Mouse (Mus musculus) urinary bladder, adult 2 months (tissue): ENCODE measurements around the gene Ensa. TPM values are rescaled to one million over a fixed set of nuclear protein-coding genes. Genes with fewer than 3 reads are reported as not detected.

Experiments used
- DNase-seq: peaks from one replicate; pipeline ENCODE4 v3.0.0; 2022; ENCODE audit warnings: low spot score
- polyA plus RNA-seq: library from polyadenylated mRNA; depleted of rRNA; stranded (reverse); fragments of >200 nt; gene quantifications from 2 replicates; pipeline ENCODE4 v1.2.3, GENCODE M21; 2012; rRNA removed

Ensa gene
- polyA plus RNA-seq, 1 experiment: 31.6 TPM

GRCm38 (mm10) chr3:95679551-95679950, 54.8 kb downstream of the Ensa start:
- DNase-seq: no peak

DNA sequence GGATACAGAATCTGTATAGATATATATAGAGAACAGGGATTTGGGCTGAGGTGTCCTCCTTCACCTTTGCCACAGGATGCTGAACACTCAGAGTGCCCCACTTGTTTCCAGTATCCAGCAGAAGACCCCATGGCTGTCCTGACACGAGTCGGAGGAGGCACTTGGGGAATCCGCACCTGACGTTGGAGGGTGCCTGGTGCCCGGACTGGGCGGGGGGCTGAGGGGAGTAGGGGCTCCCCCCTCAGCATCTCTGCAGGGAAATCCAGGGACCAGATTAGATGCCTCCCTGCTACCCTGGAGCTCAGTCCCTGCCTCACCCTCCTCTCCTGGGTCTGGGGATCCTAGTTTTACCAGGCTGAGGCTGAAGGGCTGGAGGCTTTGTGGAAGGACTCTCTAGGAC, 55.9 kb downstream of the Ensa start:
- DNase-seq: no peak

DNA sequence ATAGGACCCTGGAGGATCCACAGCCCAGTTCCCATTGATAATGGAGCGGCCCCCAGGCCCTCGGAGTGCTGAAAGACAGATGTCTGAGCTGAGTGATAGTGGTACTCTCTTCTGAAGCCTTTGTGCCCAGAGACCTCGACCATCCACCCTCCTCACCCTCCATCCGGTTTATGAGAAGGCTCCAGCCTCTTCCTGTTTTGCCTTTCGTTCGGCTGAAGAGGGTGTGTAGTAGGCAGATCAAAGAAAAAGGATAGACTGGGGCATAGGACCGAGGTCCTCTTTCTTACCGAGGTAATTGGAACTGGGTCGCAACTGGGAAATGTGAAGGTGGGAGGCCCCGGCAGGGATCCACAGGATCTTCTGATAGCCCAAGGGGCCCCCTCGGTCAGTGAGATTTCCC, 56.6 kb downstream of the Ensa start:
- DNase-seq: peak; percentile 20

Other genes with a start within 250 kb of the Ensa start
- not detected in 2 replicates for gene 4930558C23Rik, start 222.2 kb upstream of the Ensa start, polyA plus RNA-seq
- 44.8 and 51.4 TPM in 2 replicates for gene Arnt, start 190.6 kb upstream of the Ensa start, polyA plus RNA-seq
- 96.1 and 119 TPM in 2 replicates for gene Ctsk, start 125.7 kb upstream of the Ensa start, polyA plus RNA-seq
- 42.9 and 54.4 TPM in 2 replicates for gene Ctss, start 98.2 kb upstream of the Ensa start, polyA plus RNA-seq
- gene Hormad1, start 65.3 kb upstream of the Ensa start, polyA plus RNA-seq: not detected in 2 replicates
- 26.8 and 29.3 TPM in 2 replicates for gene Golph3l, start 36.1 kb upstream of the Ensa start, polyA plus RNA-seq
- 90.3 and 106 TPM in 2 replicates for gene Mcl1, start 33.8 kb downstream of the Ensa start, polyA plus RNA-seq
- 52.4 and 58.8 TPM in 2 replicates for gene Adamtsl4, start 62.9 kb downstream of the Ensa start, polyA plus RNA-seq
- gene Ecm1, start 114.6 kb downstream of the Ensa start, polyA plus RNA-seq: 718 and 729 TPM in 2 replicates
- 32.5 and 37.6 TPM in 2 replicates for gene Tars2, start 135.2 kb downstream of the Ensa start, polyA plus RNA-seq
- 17.7 and 20.2 TPM in 2 replicates for gene Rprd2, start 193.9 kb downstream of the Ensa start, polyA plus RNA-seq
- gene Prpf3, start 230.9 kb downstream of the Ensa start, polyA plus RNA-seq: 26.6 and 29.7 TPM in 2 replicates
- gene Mrps21, start 246.5 kb downstream of the Ensa start, polyA plus RNA-seq: 245 and 291 TPM in 2 replicates